Mouse (Mus musculus): ENCODE data around the gene Fbxl19.
"Not testable (repeated sequence)": the region's sequence is repeated elsewhere in the genome, so short reads cannot be mapped to it uniquely, and the experiment has no call there.

Fbxl19 gene

DNA sequence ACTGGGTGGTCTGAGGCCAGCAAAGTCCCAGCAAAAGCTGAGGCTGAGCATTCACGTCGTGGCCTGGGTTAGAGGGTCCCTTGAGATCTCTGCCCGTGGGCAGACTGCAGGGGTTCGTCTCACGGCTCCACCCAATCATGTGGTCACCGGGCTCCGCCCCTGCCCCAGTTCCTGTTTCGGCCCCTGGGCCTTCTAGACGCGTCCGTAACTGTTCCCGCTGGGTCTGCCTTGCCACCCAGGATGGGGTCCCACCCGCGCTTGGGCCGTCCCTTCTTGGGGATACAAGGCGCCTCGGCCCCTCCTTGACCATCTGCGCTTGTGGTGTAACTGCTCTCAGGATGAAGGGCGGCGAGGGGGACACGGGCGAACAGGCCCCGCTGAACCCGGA is 25.3 kb downstream of the Fbxl19 start, which contains the start of gene Orai3:
Orai3 (plus strand) TSS at position 165 of the 388 bp plus-strand sequence.
- peak; percentile 86 for DNase-seq

DNA sequence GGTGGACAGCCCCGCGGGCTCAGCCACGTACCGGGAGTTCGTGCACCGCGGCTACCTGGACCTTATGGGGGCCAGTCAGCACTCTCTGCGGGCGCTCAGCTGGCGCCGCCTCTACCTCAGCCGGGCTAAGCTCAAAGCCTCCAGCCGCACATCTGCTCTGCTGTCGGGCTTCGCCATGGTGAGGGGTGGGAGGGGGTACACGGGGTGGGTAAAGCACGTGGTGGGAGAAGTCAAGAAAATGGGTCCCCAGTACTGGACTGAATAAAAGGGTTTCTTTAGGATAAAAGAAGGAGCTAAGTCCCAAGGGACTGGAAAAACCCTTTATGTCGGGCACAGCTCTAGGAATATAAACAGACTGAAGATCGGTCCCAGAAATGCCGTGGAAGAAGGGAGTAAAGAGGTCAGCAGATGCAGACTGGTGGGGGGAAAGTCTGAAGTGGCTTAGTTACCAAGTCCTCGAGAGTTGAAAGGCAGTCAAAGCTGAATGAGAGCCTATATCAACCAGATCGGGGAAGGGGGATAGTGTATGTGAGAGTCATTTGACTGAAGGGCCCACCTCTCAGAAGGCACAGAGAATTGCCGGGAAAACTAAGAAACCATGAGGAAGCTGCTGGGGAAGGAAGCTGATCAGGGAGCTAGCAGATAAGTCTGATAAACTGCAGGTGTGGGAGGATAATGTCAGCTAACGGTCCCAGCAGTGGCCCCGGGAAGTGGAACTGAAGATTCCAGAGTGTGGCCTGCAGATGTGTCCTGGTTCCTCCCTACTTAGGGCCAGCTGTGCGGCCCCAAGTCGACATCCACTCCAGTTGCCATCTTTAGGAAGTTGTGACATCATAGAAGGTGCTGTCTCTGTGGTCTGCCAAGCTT is 25.9 kb downstream of the Fbxl19 start:
- no peak for DNase-seq

DNA sequence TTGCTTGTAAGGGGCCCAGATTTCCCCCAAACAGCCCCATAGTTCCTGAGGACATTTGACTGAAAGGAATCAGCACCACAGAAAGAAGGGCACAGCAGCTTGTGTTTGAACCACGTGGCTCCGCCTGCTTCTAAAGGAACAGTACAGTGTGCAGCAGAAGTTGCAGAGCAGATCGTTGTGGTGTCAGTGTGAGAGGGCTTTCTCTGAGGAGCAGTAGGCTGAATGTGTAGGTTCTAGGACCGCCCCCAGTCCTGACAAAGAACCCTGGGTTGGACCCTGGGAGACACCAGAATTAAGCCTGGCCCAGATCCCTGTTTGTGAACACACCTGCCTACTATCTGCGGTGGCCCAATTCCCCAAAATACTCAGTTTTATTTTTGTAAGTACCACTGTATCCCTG is 26.9 kb downstream of the Fbxl19 start:
- peak; percentile 53 for DNase-seq

DNA sequence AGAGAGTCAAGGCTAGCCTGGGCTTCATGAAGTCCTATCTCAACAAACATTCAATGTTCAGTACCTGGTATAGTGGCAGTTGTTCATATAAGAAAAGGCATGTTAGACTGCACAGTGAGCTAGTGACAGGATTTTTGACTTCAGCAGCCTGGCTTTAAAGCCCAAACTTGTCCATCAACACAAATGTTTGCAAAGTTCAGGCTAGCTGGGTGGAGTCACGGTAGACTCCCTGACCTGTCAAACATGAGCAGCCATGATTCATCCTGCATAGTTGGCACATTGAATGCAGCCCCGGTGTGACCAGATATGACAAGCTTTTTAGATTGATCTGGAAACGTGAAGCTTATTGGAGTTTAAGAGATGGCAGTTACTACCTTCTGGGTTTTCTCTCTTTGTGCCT is 27.7 kb downstream of the Fbxl19 start:
- no peak for DNase-seq

DNA sequence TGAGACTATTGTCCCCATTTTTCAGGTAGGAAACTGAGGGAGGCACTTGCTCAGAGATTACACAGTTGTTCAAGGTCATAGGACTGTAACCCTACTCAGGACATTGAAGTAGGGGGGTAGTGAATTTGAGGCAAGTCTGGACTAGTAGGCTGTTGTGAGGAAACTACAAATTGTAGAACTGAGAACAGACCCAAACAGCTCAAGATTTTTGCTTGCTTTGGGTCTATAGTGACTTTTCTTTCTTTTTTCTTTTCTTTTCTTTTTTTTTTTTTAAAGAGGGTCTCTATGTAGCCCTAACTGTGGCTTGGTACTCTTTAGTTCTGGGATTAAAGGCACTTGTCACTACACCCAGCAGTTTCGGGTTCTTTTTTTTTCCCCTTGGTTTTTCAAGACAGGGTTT is 28.2 kb downstream of the Fbxl19 start:
- no peak for DNase-seq

DNA sequence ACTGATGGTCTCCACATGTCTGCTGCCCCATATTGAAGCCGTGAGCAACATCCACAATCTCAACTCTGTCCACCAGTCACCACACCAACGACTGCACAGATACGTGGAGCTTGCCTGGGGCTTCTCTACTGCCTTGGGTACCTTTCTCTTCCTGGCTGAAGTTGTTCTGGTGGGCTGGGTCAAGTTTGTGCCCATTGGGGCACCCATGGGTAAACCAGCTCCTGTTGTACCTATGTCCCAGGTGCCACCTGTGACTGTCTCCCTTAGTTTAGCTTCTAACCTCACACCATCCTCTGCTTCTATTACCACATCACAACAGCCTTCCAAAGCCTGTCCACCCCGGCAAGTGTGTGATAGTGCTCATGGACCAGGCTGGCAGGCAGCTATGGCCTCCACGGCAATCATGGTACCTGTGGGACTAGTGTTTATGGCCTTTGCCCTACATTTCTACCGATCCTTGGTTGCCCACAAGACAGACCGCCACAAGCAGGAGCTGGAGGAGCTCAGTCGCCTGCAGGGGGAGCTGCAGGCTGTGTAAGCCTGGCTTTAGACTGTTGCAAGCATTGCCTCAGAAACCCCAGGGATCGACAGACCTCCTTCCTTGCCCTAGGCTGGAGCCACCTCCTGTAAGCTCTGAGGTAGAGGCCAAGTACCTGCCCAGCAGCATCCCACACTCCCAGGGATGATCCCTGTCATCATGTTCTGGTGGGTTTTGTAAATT is 29.5 kb downstream of the Fbxl19 start:
- no peak for DNase-seq

DNA sequence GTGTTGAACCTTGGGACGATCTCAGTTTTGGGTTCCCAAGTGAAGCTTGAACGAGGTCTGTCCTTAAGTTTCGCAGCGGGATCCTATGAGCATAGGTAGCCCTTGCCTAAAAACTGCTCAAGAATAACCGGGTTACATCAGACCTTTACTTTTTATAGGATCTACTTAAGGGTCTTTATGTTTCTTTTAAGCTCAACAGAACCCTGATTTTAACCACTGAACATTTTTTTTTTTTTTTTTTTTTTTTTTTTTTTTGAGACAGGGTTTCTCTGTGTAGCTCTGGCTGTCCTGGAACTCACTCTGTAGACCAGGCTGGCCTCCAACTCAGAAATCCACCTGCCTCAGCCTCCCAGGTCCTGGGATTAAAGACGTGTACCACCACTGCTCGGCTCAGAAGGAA is 31.5 kb downstream of the Fbxl19 start:
- not testable (repeated sequence) for DNase-seq

DNA sequence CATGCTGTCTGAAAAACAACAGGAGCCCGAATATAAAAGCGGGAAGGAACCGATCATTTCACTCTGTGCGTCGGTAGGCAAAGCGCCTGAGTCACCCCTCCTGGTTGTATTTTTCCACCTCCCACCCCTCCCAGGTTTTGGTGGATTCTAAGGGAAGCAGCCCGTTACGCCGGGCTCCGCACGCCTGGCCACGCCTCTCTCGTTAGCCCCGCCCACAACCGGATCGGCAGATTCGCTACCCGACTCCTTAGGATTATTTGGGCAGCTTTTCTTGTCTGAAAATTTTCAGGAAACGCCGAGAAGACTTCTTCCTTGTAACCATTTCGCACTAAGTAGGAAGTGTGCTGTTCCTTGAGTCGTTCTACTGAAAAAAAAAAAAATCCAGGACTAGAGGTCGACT is 32.1 kb downstream of the Fbxl19 start, which contains the start of gene Setd1a:
Setd1a (plus strand) TSS at position 245 of the 400 bp plus-strand sequence.
- DNase-seq, result peak; percentile 86

DNA sequence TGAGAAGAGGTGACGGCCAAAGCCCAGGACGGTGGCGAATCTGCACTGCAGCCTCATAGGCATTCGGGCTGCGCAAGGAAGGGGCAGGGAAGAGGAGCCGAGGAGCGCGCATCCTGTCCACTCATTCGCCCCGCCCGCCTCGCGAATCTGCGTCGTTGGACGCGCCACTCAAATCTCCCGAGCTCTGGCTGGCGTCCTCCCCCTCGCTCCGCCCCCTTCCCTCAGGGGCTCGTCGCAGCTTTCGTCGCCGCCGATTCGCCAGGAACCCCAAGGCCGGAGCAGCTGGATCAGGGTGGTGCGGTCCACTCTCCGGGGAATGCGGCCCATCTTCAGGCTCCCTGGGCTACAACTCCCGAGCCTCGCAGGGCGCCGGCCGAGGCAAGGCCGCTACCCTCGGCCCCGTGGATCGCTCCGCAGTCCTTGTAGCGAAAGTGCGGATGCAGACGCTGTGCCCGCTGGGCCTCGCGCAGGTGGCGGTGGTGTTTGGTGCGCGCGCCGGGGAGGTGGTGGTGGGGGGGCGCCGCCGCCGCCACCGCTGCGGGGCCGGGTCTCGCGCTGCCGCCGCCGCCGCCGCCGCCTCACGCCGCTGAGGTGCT is 32.6 kb downstream of the Fbxl19 start:
- DNase-seq, result peak; percentile 96

DNA sequence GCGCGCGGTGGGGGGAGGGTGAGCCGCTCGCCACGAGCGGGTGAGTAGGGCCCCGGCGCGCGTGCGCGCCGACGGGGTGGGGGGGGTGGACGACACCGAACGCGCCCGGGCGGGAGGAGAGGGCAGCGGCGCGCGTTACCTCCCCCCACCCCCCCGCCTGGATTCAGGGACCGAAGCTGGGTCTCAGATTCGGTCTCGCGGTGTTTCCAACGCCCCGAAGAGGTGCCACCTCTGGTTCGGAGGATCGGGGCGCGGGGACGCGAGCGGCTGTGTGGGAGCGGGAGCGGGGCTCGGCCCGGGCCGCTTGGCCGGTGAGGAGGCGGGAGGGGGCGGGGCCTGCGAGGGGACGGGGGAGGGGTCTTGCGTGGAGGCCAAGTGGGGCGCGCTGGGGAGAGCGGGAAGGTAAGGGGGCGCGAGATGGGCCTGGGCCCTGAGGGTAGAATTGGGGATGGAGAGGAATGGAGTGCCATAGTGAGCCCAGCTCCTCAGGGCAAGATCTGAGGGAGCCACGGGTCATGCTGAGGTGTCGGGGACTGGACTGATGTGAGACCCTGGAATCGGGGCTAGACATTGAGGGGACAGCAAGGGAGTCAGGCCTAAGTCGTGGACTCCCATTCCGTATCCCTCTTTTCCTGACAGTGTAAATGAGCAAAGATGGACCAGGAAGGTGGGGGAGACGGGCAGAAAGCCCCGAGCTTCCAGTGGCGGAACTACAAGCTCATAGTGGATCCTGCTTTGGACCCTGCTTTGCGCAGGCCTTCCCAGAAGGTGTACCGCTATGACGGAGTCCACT is 33.3 kb downstream of the Fbxl19 start:
- peak; percentile 44 for DNase-seq

DNA sequence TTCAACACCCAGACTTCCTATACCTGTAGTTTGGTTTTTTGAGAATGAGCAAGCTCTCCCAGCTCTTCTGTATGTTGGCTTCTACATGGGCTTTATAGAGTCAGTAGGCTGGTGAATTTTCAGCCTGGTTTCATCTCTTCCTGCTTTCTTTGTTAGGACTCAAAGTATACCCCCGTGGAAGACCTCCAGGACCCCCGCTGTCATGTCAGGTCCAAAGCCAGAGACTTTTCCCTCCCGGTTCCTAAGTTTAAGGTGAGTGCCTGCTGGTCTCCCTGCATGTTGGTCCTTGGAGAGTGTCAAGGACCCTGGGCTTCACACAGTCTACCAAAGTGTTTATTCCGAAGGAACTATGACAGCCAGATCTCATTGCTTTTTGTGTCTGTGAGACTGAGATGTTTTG is 34.0 kb downstream of the Fbxl19 start:
- no peak for DNase-seq

DNA sequence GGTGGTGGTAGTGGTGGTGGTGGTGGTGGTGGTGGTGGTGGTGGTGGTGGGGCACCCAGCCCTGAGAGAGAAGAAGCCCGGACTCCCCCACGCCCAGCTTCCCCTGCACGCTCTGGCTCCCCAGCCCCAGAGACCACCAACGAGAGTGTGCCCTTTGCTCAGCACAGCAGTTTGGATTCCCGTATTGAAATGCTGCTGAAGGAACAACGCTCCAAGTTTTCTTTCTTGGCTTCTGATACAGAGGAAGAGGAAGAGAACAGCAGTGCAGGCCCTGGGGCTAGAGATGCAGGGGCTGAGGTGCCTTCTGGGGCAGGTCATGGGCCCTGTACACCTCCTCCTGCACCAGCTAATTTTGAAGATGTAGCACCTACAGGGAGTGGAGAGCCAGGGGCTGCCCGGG is 41.0 kb downstream of the Fbxl19 start, which contains the start of gene Gm49388:
Gm49388 (plus strand) TSS at position 301 of the 400 bp plus-strand sequence.
- no peak for DNase-seq

DNA sequence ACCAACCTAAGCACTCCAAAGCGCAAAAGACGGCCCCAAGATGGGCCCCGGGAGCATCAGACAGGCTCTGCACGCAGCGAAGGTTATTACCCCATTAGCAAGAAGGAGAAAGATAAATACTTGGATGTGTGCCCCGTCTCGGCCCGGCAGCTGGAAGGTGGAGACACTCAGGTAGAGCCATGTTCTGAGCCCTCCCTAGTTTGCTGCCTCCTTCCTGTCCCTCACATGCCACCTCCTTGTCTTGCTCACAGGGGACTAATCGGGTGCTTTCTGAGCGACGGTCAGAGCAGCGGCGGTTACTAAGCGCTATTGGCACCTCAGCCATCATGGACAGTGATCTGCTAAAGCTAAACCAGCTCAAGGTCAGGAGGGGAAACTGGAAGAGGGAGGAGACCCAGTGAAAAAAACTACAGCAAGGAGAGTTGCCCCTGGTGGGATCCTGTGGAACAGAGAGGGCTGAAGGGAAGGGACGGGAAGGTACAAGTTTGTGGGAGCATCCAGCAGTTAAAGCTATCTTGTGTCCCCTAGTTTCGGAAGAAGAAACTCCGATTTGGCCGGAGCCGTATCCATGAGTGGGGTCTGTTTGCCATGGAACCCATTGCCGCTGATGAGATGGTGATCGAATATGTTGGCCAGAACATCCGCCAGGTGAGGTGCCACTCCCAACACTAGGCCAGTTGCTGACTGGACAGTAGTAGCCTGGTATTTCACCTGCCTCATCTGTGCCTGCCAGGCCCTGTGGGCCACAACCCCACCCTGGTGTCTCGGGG is 52.9 kb downstream of the Fbxl19 start:
- no peak for DNase-seq

DNA sequence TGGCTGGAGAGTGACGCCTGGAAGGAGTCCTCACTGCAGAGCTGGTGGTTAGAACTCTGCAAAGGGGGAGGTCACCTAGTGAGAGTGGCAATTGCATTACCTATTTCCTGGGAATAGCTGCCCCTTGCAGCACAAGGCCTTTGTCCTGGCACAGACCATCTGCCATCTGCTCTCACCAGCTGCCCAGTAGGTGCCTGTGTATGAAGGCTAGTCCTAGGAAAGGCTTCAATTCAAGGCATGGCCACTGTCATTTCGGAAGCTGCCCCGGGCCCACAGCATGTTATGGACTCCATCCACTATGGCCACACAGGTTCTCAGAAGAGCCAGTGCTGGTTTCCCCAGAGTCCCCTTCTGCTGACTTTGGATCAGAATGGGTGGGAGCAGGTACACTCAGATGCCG is 54.2 kb downstream of the Fbxl19 start:
- DNase-seq, result no peak

DNA sequence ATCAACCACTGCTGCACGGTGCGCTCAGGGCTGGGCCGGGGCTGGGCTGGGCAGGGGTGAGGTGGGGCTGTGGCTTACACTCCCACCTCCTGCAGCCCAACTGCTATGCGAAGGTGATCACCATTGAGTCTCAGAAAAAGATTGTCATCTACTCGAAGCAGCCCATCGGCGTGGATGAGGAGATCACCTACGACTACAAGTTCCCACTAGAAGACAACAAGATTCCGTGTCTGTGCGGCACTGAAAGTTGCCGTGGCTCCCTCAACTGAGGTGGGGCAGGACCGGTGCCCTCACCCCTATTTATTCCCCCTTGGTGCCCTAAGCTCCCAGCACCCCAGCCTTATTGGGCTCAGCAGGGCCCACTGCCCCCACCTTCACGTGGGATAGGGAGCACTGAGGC is 54.9 kb downstream of the Fbxl19 start:
- DNase-seq, result no peak

DNA sequence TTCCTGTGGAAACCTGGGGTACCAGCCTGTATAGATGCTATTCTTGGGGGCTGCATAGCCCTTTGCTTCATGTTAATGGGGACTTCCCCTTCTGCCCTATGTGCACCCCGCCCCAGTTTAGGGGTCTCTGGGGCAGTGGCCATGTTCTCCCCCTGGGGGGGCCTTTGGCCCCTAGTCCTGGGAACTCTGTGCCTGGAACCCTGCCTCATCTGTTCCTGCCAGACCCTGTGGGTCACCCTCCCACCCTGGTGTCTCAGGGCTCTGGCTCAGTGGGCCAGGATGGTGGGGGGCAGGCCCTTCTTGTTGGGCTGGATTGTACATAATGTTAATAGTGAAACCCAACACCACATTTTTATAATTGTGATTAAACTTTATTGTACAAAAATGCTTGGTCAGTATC is 55.4 kb downstream of the Fbxl19 start:
- no peak for DNase-seq

DNA sequence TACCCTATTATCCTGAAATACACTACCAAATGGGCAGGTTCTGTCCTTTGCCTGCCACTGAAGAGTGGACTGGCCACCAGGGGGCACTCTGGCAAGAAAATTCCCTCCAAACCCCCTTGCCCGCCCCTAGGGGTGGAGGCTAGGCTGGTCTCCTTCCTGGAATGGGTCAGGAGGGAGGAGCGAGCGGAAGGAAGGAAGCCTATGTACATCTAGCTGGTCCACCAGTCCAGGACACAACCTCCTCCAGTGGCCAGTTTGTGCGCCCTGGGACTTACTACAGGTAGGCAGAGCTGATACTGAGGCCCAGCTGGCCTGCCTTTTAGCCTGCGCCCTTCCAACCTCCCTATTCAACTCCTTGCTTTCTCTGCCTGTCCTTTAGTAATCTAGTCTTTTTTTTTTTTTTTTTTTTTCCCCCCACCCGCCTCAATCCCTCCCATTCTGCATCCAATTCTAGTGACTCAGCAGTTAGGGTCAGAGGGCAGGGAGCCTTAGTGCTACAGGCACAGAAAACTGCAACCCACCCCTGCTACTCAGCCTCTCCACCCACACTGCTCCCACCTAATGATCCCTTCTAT is 56.2 kb downstream of the Fbxl19 start, which contains the start of gene Hsd3b7:
Hsd3b7 (plus strand) TSS at position 170 of the 575 bp plus-strand sequence.
- peak; percentile 81 for DNase-seq

DNA sequence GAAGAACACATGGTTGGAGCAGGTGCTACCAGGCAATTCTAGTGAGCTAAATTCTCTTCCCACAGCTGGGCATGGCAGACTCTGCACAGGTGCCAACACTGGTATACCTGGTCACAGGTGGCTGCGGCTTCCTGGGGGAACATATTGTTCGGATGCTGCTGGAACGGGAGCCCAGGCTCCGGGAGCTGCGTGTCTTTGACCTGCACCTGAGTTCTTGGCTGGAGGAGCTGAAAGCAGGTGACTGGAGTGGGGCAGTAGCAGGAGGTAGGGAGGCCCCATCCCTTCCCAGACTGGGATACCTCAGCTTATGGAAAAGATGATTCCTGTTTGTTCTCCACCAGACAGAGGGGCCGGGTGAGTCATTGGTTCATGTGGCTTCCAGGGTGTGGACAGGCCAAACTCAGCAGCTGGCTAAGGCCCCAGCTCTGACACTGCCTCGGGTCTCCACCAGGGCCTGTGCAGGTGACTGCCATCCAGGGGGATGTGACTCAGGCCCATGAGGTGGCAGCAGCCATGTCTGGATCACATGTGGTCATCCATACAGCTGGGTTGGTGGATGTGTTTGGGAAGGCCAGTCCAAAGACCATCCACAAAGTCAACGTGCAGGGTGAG is 56.8 kb downstream of the Fbxl19 start:
- DNase-seq, result no peak

DNA sequence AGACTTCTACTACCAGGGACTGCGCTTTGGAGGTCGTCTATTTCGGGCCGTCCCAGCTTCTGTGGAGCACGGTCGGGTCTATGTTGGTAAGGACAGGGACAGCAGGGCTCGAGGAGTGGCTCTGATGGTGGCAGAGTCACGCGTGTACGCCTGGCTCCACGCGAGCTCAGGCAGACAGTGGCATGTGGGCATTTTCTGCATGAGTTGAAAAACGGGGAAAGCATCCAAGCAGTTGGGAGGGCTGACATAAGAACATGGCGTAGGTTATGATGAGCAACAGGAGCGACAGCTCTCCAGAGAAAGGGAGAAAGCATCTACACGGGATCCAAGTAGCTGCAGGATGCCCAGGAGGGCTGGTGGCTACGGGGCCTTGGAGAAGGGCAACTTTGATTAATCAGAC is 58.0 kb downstream of the Fbxl19 start:
- no peak for DNase-seq

DNA sequence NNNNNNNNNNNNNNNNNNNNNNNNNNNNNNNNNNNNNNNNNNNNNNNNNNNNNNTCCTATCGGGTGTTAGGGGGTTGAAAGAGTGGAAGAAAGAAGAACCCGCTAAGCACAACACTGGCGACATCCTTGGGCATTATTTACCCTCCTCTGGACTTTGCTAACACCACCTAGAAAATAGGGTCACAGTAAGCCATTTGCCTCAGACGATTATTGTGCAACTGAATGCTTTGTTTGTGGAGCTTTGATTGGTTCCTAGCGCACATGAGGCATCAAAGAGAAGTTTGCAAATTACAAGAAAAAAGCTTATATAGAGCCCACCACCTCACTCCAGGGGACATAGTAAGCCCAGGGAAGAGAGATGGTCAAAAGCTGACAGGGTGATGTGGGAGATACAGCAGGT is 64.5 kb downstream of the Fbxl19 start:
- no peak for DNase-seq

DNA sequence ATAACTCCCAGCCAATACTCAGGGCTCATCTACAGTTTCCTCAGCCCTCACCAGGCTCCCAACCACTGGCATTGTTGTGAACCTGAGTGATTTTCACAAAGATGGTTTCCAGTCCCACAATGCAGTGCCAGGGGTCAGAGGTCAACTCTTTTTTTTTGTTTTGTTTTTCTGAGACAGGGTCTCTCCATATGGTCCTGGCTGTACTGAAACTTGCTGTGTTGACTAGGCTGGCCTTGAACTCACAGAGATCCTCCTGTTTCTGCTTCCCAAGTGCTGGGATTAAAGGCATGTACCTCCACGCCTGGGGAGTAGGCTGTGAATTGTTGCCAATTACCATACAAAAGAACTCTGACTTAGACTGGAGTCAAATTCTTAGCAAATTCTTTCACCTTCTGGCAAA is 65.5 kb downstream of the Fbxl19 start:
- DNase-seq, result no peak
